Mouse (Mus musculus): ENCODE measurements around the gene Mrpl53. TPM values are rescaled to one million over a fixed set of nuclear protein-coding genes. Genes with fewer than 3 reads are reported as not detected.
A peak's percentile ranks its signal among the peaks of the same experiment; 100 is the strongest.

Gene Mrpl53
- total RNA-seq, 2 experiments from 2014 or later, result 58.4 to 60.7 TPM

- intact Hi-C loops (cut with DNase I), result no loop called here
- no peak for DNase-seq
Measured at GRCm38 (mm10) chr6:83092416-83093127, 16.3 kb upstream of the Mrpl53 start.

GRCm38 (mm10) chr6:83095968-83096367 lies 12.9 kb upstream of the Mrpl53 start:
- no peak for DNase-seq
- intact Hi-C loops (cut with DNase I), result no loop called here

- DNase-seq, result no peak
- intact Hi-C loops (cut with DNase I), result no loop called here
Measured at GRCm38 (mm10) chr6:83098411-83098810, 10.4 kb upstream of the Mrpl53 start.

- DNase-seq, result peak; percentile 88
- intact Hi-C loops (cut with DNase I), result loop anchor here (5.0 kb wide), 1 partner anchor 104 kb away; no protein-coding TSS in a partner anchor
Measured at GRCm38 (mm10) chr6:83101316-83101687, 7.5 kb upstream of the Mrpl53 start, which contains the start of the genes Ccdc142 and Gm42688. Gene Ccdc142, plus strand, starts transcription at chr6:83101601. Gene Gm42688, plus strand, starts transcription at chr6:83101617.

- intact Hi-C loops (cut with DNase I), result loop anchor here (5.0 kb wide), 1 partner anchor 105 kb away; no protein-coding TSS in a partner anchor
- DNase-seq, result peak; percentile 58
Measured at GRCm38 (mm10) chr6:83101688-83102556, 6.9 kb upstream of the Mrpl53 start.

- intact Hi-C loops (cut with DNase I), result loop anchor here (5.0 kb wide), 1 partner anchor 106 kb away; no protein-coding TSS in a partner anchor
- no peak for DNase-seq
Measured at GRCm38 (mm10) chr6:83103130-83103650, 5.7 kb upstream of the Mrpl53 start.

GRCm38 (mm10) chr6:83104158-83104557 lies 4.7 kb upstream of the Mrpl53 start:
- intact Hi-C loops (cut with DNase I), result loop anchor here (5.0 kb wide), 1 partner anchor 107 kb away; no protein-coding TSS in a partner anchor
- DNase-seq, result no peak

GRCm38 (mm10) chr6:83107566-83108400 lies 1.1 kb upstream of the Mrpl53 start:
- DNase-seq, result peak; percentile 87
- intact Hi-C loops (cut with DNase I), result no loop called here

- no peak for DNase-seq
- intact Hi-C loops (cut with DNase I), result no loop called here
Measured at GRCm38 (mm10) chr6:83111510-83112136, 2.8 kb downstream of the Mrpl53 start.

- peak; percentile 94 for DNase-seq
- intact Hi-C loops (cut with DNase I), result loop anchor here (5.0 kb wide), 1 partner anchor 42 kb away; the partner anchor contains the start of genes 1700003E16Rik and Wdr54
Measured at GRCm38 (mm10) chr6:83115011-83115671, 6.3 kb downstream of the Mrpl53 start, which contains the start of gene Mogs. Gene Mogs, plus strand, starts transcription at chr6:83115496.

GRCm38 (mm10) chr6:83115682-83116372 lies 7.0 kb downstream of the Mrpl53 start:
- intact Hi-C loops (cut with DNase I), result loop anchor here (5.0 kb wide), 1 partner anchor 41 kb away; the partner anchor contains the start of genes 1700003E16Rik and Wdr54
- no peak for DNase-seq

- intact Hi-C loops (cut with DNase I), result loop anchor here (5.0 kb wide), 1 partner anchor 41 kb away; the partner anchor contains the start of genes 1700003E16Rik and Wdr54
Measured at GRCm38 (mm10) chr6:83116373-83117164, 7.7 kb downstream of the Mrpl53 start.

GRCm38 (mm10) chr6:83117165-83117438 lies 8.3 kb downstream of the Mrpl53 start:
- intact Hi-C loops (cut with DNase I), result loop anchor here (5.0 kb wide), 1 partner anchor 40 kb away; the partner anchor contains the start of genes 1700003E16Rik and Wdr54
- DNase-seq, result no peak

More at GRCm38 (mm10) chr6:83116373-83117164, 7.7 kb downstream of the Mrpl53 start:
- no peak for DNase-seq

- DNase-seq, result no peak
- intact Hi-C loops (cut with DNase I), result loop anchor here (5.0 kb wide), 1 partner anchor 40 kb away; the partner anchor contains the start of genes 1700003E16Rik and Wdr54
Measured at GRCm38 (mm10) chr6:83117616-83118015, 8.8 kb downstream of the Mrpl53 start.

- intact Hi-C loops (cut with DNase I), result loop anchor here (5.0 kb wide), 1 partner anchor 39 kb away; the partner anchor contains the start of genes 1700003E16Rik and Wdr54
- DNase-seq, result no peak
Measured at GRCm38 (mm10) chr6:83118369-83118768, 9.5 kb downstream of the Mrpl53 start.

- intact Hi-C loops (cut with DNase I), result loop anchor here (5.0 kb wide), 1 partner anchor 38 kb away; the partner anchor contains the start of genes 1700003E16Rik and Wdr54
Measured at GRCm38 (mm10) chr6:83118825-83119733, 10.2 kb downstream of the Mrpl53 start.

More at GRCm38 (mm10) chr6:83118825-83119733, 10.2 kb downstream of the Mrpl53 start:
- DNase-seq, result no peak
